Comparison of ENCODE assay signal across 15 mouse cellular contexts in genomic region chr9:73565558-73565957, GRCm38 (mm10).
A peak's percentile ranks its signal among the peaks of the same experiment; 100 is the strongest.
DNase-seq lines count a peak whose midpoint lies in the region; ATAC-seq lines count a peak whose summit lies in the region.
"Had no signal": no experiment of that assay in that cellular context is flagged by ENCODE, and none has a peak within 500 bp of the region (broad histone marks: within the 10 kb centered on the region; RNA-seq: fewer than 3 reads in every experiment).

No protein-coding gene starts in this region.

- peak; percentile 46 for DNase-seq in right cerebral cortex, adult 18-20 months
- no peak for DNase-seq in right cerebral cortex, postnatal 4 days
- peak; percentile 42 to 51 for DNase-seq in layer of hippocampus, adult 8-10 months (ENCODE audit: low spot score in 2 of 2)
- peak; percentile 33 for DNase-seq in right cerebral cortex, postnatal 10 days (ENCODE audit: low spot score in 2 of 2)
- no peak for DNase-seq in spleen, postnatal 14 days (ENCODE audit: low spot score in 2 of 2)
- no peak for DNase-seq in B cell, adult 2 months
- DNase-seq: adrenal gland, postnatal 10 days; cerebellum, adult 18-20 months; cerebellum, postnatal 25 days; heart, postnatal 10 days; kidney, adult 2 months; kidney, postnatal 10 days; retina, postnatal 1 day had no signal

- no peak for ATAC-seq in inflammation-experienced regulatory T-cells, adult 6 months
- ATAC-seq: activated CD4-positive, CD25-positive, alpha-beta regulatory T cell, adult 4 months had no signal

Comparison
In these comparisons a context has a peak if more than half of its experiments do, and no peak if none do; other contexts are left out.
1. DNase-seq: peak in right cerebral cortex, adult 18-20 months (single experiment), layer of hippocampus, adult 8-10 months (2 of 2) and right cerebral cortex, postnatal 10 days (2 of 2); none in right cerebral cortex, postnatal 4 days (single experiment), spleen, postnatal 14 days (0 of 2) and B cell, adult 2 months (0 of 2).